Mouse (Mus musculus) erythroblast, embryonic 14.5 days (primary cell): Measurements from ENCODE around the gene Csrnp3. TPM values are rescaled to one million over a fixed set of nuclear protein-coding genes. Genes with fewer than 3 reads are reported as not detected.

Experiments
- H3K27me3 ChIP-seq: 2 replicates; pipeline ENCODE4 v1.6.1; 2012; ENCODE audit warnings: inconsistent platforms; ENCODE audit not compliant: control insufficient read depth
- H3K36me3 ChIP-seq: 2 replicates; pipeline ENCODE4 v1.6.1; 2012; ENCODE audit warnings: mild to moderate bottlenecking, inconsistent platforms; ENCODE audit not compliant: control insufficient read depth
- H3K4me1 ChIP-seq: 2 replicates; pipeline ENCODE4 v1.6.1; 2012; ENCODE audit warnings: inconsistent platforms; ENCODE audit not compliant: control insufficient read depth
- H3K4me3 ChIP-seq: replicated peaks from 2 replicates; pipeline ENCODE3; 2012; ENCODE audit warnings: moderate library complexity, mild to moderate bottlenecking, inconsistent platforms
- H3K9me3 ChIP-seq: 2 replicates; pipeline ENCODE4 v1.6.1; 2012; ENCODE audit warnings: low read length, inconsistent platforms, mixed read lengths; ENCODE audit not compliant: control insufficient read depth
- GATA1 ChIP-seq: IDR thresholded peaks from 2 replicates; pipeline ENCODE4 v1.6.1; 2012; ENCODE audit warnings: low read length, inconsistent platforms, mixed read lengths
- TAL1 ChIP-seq: IDR thresholded peaks from 3 replicates; pipeline ENCODE4 v1.6.1; 2012; ENCODE audit warnings: low read length, inconsistent platforms, mixed read lengths
- polyA plus RNA-seq: library from polyadenylated mRNA; stranded (reverse); fragments of >175 nt; gene quantifications from 2 replicates; pipeline ENCODE4 v1.2.3, GENCODE M21; 2012

Csrnp3 gene
- polyA plus RNA-seq, 1 experiment: not detected

DNA sequence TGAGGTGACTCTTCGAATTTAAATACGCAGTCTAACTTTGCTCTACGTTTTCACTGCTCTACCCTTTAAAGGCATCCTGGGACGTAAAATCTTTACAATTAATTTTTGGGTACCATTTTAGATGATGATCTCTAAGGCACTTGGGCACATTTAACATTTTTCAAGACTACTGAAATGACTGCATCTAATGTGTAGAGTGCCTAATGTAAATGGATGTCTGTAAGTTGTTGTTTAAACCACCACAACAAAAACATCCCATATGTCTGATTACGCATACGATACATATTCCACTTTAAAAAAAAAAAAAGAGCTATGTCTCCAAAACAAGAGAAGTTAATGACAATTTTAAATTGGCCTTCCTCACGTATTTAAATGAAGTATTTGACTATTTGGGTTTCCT, 85.7 kb downstream of the Csrnp3 start:
- Histone ChIP-seq H3K4me1 (peaks cover 12% of the 10 kb centered on the region), H3K27me3 (no peaks in the 10 kb centered on the region), H3K4me3 (peak overlapping the region; percentile 61), H3K36me3 (no peaks in the 10 kb centered on the region), H3K9me3 (no peaks in the 10 kb centered on the region)
- TF ChIP-seq GATA1 (no peak), TAL1 (no peak)

DNA sequence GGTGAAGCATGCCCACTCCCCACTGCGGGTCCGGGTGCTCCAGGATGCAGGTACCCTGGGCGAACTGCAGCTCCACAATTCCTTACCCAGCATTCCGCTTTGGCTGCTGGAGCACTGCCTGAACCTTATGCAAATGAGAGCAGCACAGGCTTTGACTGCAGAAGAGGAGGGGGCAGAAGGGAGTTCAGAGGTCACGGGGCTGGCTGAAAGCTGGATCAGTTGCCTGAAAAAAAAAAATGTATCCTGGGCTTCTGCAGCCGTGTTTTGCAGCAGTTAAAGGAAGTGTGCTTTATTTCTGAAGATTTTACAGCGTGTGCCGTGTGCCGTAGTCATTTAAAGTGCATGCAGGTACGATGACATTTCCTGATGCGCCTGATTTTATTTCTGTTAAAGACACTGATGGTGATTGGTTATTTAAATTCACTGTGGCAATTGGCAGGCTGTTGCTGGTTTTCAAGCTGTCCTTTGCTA, 86.3 kb downstream of the Csrnp3 start:
- H3K4me3 ChIP-seq: peak overlapping the region; percentile 61
- no peaks in the 10 kb centered on the region for H3K27me3 ChIP-seq
- no peaks in the 10 kb centered on the region for H3K9me3 ChIP-seq
- TF ChIP-seq GATA1: no peak
- TF ChIP-seq TAL1: no peak
- H3K4me1 ChIP-seq: peaks cover 12% of the 10 kb centered on the region
- H3K36me3 ChIP-seq: no peaks in the 10 kb centered on the region

DNA sequence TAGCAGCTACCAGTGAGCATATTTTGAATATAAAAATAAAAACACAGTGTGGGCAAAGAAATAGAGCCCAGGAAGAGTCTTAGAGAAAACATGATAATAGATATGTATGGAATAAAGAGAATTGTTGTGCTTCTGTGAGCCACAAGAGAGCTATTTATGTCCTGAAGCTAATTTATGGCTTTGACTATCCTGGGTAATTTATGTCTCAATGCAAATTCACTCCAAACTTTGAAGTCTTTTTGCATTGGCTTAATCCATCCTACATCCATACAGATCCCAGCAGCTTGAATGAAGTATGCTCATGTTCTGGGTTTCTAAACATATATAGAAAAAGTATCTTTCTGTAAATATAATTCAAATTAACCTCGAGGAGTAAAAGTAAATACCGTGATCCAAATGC, 88.5 kb downstream of the Csrnp3 start:
- no peaks in the 10 kb centered on the region for H3K27me3 ChIP-seq
- peaks cover 9% of the 10 kb centered on the region for H3K4me1 ChIP-seq
- H3K9me3 ChIP-seq: no peaks in the 10 kb centered on the region
- no peaks in the 10 kb centered on the region for H3K36me3 ChIP-seq
- TF ChIP-seq GATA1 (no peak), TAL1 (no peak)
- no peak overlapping the region for H3K4me3 ChIP-seq

DNA sequence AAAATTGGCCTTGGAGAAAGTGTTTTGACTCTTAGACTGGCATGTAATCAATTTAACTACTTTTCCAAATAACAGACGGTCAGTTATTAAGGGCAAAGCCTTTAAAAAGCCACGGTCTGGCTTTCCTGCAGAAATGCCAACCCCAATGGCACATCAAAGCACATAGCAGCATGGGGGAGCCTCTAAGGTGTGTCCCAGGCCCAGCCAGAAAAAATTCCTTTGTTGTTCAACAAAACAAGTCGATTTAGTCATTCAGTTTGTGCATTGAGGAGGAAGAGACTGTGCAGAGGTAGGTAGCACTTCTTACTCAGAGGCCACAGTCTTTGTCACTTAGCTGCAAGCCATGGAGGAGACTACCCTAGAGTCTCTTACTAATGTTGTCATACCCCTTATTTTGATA, 93.3 kb downstream of the Csrnp3 start:
- Histone ChIP-seq H3K4me3 (no peak overlapping the region), H3K4me1 (no peaks in the 10 kb centered on the region), H3K27me3 (no peaks in the 10 kb centered on the region), H3K9me3 (no peaks in the 10 kb centered on the region), H3K36me3 (no peaks in the 10 kb centered on the region)
- no peak for TF ChIP-seq GATA1

DNA sequence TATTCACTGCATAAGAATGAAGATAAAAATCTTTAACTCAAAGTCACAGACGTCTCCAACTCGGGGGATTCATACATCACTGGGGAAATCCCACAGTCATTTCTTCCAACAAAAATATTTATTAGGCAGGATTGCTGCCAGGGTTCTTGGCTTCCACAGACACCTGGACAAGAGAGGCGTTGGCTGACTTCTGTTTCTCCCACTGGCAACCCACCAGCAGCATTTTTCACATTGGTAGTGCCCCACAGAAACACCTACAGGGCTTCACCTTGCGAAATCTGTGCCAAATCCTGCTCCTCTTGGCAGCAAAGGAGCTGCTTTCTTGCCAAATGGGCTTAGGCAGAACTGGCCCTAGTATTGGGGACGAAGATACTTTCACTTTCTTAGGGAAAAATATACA, 94.8 kb downstream of the Csrnp3 start:
- Histone ChIP-seq H3K4me1 (no peaks in the 10 kb centered on the region), H3K36me3 (no peaks in the 10 kb centered on the region), H3K27me3 (no peaks in the 10 kb centered on the region), H3K4me3 (no peak overlapping the region), H3K9me3 (no peaks in the 10 kb centered on the region)
- TF ChIP-seq TAL1 (no peak), GATA1 (no peak)

DNA sequence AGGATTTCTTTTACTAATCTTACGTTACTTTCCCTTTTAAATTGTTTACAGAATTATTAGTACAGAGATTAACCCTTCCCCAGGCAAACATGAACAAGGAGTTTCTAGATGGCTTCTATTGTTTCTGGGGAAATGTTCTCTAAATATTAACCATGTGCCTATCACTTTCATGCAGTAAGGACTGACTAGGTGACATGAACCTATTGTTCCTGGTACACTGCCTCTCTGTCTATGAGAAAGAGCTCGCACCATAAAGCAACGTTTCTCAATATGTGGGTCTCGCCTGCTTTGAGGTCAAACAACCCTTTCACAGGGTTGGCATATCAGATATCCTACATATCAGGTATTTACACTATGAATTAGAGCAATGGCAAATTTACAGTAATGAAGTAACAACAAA, 96.8 kb downstream of the Csrnp3 start:
- Histone ChIP-seq H3K27me3 (no peaks in the 10 kb centered on the region), H3K36me3 (no peaks in the 10 kb centered on the region), H3K4me1 (no peaks in the 10 kb centered on the region), H3K9me3 (no peaks in the 10 kb centered on the region), H3K4me3 (no peak overlapping the region)
- TF ChIP-seq GATA1: no peak
- no peak for TF ChIP-seq TAL1

DNA sequence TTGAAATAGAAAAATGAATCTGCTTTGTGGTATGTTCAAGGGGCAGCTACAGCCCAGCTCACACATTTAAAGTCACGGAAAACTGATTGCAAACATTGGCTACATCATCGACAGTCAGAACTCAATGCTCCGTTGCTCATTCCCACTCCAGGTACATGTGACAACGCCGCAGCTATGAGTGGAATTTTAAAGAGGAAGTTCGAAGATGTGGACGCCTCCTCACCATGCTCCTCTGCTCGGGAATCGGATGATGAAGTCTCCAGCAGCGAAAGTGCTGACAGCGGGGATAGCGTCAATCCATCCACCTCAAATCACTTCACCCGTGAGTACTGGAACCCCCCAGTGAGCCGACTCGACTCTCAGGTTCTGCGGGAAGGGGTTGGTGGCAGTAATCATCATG, 103.2 kb downstream of the Csrnp3 start:
- Histone ChIP-seq H3K9me3 (peaks cover 3% of the 10 kb centered on the region), H3K36me3 (no peaks in the 10 kb centered on the region), H3K27me3 (no peaks in the 10 kb centered on the region), H3K4me1 (no peaks in the 10 kb centered on the region), H3K4me3 (no peak overlapping the region)
- TF ChIP-seq GATA1: no peak
- TF ChIP-seq TAL1: no peak

DNA sequence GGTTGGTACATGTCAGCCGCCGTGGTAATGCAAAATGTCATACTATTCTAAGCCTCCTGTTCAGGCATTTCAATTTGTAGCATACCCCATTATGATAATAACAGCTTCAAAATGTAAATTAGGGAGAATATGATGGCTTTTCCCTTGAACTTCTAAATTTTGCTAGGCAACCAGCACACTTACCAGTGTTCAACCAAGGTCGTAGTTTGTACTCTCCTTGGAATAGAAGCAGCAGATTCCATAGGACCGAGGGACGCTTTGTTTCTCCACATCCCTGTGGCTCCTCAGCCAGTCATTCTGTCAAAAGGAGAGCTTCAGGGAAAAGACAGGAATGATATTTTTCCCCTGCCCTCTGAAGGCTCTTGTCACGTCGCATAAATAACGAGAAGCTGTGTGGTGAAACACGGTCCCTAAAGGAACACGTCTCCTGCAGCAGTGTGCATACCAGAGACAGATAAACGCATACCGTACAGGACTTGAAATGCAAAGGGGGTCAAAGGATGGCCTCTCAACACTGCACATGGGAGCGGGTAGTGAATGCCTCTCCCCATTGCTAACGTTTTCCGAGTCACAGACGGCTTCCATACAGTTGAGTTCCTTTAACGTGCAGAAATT, 108.3 kb downstream of the Csrnp3 start:
- Histone ChIP-seq H3K9me3 (no peaks in the 10 kb centered on the region), H3K27me3 (no peaks in the 10 kb centered on the region), H3K4me3 (no peak overlapping the region), H3K4me1 (no peaks in the 10 kb centered on the region), H3K36me3 (no peaks in the 10 kb centered on the region)
- TF ChIP-seq TAL1 (no peak), GATA1 (no peak)

DNA sequence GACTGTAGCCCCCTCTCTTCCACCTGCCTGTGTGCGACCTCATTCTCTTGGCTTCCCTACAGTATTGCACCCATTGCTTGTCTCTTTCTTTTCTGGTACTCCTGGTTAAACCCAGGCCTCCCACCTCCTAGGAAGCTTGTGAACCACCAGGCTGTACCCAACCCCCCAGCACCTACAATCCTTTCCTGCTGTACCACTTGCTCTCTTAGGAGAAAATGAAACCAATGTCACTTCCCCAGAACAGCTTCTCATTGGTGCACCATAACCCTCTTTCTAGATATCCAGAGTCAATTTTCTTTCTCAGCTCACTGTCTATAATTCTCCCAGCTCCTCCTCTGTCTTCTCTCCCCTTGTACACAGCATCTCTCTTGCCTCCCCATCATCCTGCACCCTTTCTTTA, 110.2 kb downstream of the Csrnp3 start:
- TF ChIP-seq GATA1: no peak
- TF ChIP-seq TAL1: no peak
- H3K4me1 ChIP-seq: no peaks in the 10 kb centered on the region
- no peak overlapping the region for H3K4me3 ChIP-seq
- H3K9me3 ChIP-seq: no peaks in the 10 kb centered on the region
- no peaks in the 10 kb centered on the region for H3K27me3 ChIP-seq
- H3K36me3 ChIP-seq: no peaks in the 10 kb centered on the region

DNA sequence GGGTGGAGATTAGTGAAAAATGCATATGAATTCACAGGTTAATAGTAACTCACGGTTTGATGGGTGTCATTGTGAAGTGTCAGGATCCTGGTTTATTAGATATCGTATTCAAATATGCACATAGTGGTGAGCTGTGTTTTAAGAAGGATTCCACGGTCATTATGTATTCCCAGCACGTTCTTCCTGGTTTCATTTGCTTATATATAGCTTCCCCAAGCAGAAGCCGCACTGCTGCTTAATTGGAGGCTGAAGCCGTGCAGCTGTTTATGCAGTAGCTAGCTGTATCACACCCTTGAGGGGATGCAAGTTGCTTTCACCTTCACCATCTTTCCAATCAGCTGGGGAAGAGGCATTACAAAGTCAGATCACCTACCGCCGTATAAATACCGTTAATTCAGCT, 111.2 kb downstream of the Csrnp3 start:
- no peaks in the 10 kb centered on the region for H3K27me3 ChIP-seq
- no peaks in the 10 kb centered on the region for H3K36me3 ChIP-seq
- no peaks in the 10 kb centered on the region for H3K9me3 ChIP-seq
- H3K4me1 ChIP-seq: no peaks in the 10 kb centered on the region
- TF ChIP-seq TAL1 (no peak), GATA1 (no peak)
- H3K4me3 ChIP-seq: no peak overlapping the region
